Comparison of ENCODE assay signal across 20 mouse cellular contexts in genomic region chr1:82636321-82636720, GRCm38 (mm10). TPM values are rescaled to one million over a fixed set of nuclear protein-coding genes. Genes with fewer than 3 reads are reported as not detected.
A peak's percentile ranks its signal among the peaks of the same experiment; 100 is the strongest.
DNase-seq lines count a peak whose midpoint lies in the region; ATAC-seq and TF ChIP-seq lines count a peak whose summit lies in the region.
"Had no signal": no experiment of that assay in that cellular context is flagged by ENCODE, and none has a peak within 500 bp of the region (broad histone marks: within the 10 kb centered on the region; RNA-seq: fewer than 3 reads in every experiment).

No protein-coding gene starts in this region.

- no peak overlapping the region for H3K27ac ChIP-seq in liver, adult 2 months (replicated peaks; ENCODE audit: insufficient read depth, low read depth, low read length)
- H3K27ac ChIP-seq in liver, embryonic 12.5 days = no peak overlapping the region
- no peak overlapping the region for H3K27ac ChIP-seq in midbrain, embryonic 15.5 days
- H3K27ac ChIP-seq: forebrain, embryonic 10.5 days; heart, adult 2 months; hindbrain, postnatal 0 days; kidney, postnatal 0 days; limb, embryonic 12.5 days; neural tube, embryonic 13.5 days; stomach, postnatal 0 days had no signal

- H3K79me2 ChIP-seq in liver, adult 2 months (ENCODE audit: control insufficient read depth, insufficient read depth, low read length) = no peaks in the 10 kb centered on the region

- H3K36me3 ChIP-seq in liver, adult 2 months (ENCODE audit: control insufficient read depth, insufficient read depth, low read length) = no peaks in the 10 kb centered on the region
- H3K36me3 ChIP-seq in liver, embryonic 12.5 days = no peaks in the 10 kb centered on the region
- H3K36me3 ChIP-seq in midbrain, embryonic 15.5 days (replicated peaks) = no peaks in the 10 kb centered on the region
- H3K36me3 ChIP-seq: forebrain, embryonic 10.5 days; limb, embryonic 12.5 days; liver, embryonic 15.5 days; neural tube, embryonic 13.5 days had no signal

- no peaks in the 10 kb centered on the region for H3K27me3 ChIP-seq in liver, adult 2 months (ENCODE audit: control insufficient read depth, insufficient read depth, low read length)
- H3K27me3 ChIP-seq in liver, embryonic 12.5 days (replicated peaks) = no peaks in the 10 kb centered on the region
- H3K27me3 ChIP-seq in midbrain, embryonic 15.5 days (replicated peaks) = no peaks in the 10 kb centered on the region
- H3K27me3 ChIP-seq: limb, embryonic 12.5 days; liver, embryonic 15.5 days; neural tube, embryonic 13.5 days had no signal

- no peak for ATAC-seq in liver, embryonic 12.5 days
- ATAC-seq in midbrain, embryonic 15.5 days (replicated peaks) = no peak
- ATAC-seq: hindbrain, postnatal 0 days had no signal

- H3K9ac ChIP-seq in liver, adult 2 months (ENCODE audit: low read depth, low read length) = no peak overlapping the region
- no peak overlapping the region for H3K9ac ChIP-seq in liver, embryonic 12.5 days
- no peak overlapping the region for H3K9ac ChIP-seq in midbrain, embryonic 15.5 days
- H3K9ac ChIP-seq: limb, embryonic 12.5 days; liver, embryonic 15.5 days; neural tube, embryonic 13.5 days had no signal

- no peak overlapping the region for H3K4me3 ChIP-seq in liver, adult 2 months (ENCODE audit: insufficient read depth, low read depth, low read length)
- no peak overlapping the region for H3K4me3 ChIP-seq in liver, embryonic 12.5 days
- H3K4me3 ChIP-seq in midbrain, embryonic 15.5 days = no peak overlapping the region
- H3K4me3 ChIP-seq: forebrain, embryonic 10.5 days; heart, adult 2 months; limb, embryonic 12.5 days; liver, embryonic 15.5 days; neural tube, embryonic 13.5 days had no signal

- no peaks in the 10 kb centered on the region for H3K9me3 ChIP-seq in liver, embryonic 12.5 days (replicated peaks)
- no peaks in the 10 kb centered on the region for H3K9me3 ChIP-seq in midbrain, embryonic 15.5 days
- H3K9me3 ChIP-seq: forebrain, embryonic 10.5 days; limb, embryonic 12.5 days; liver, embryonic 15.5 days; neural tube, embryonic 13.5 days had no signal

- H3K4me2 ChIP-seq in liver, embryonic 12.5 days = no peak overlapping the region
- no peak overlapping the region for H3K4me2 ChIP-seq in midbrain, embryonic 15.5 days
- H3K4me2 ChIP-seq: limb, embryonic 12.5 days; neural tube, embryonic 13.5 days had no signal

- 66% methylated on average over 4 of the region's 4 CpGs for WGBS in liver, adult 2 months
- 70% methylated on average over 4 of the region's 4 CpGs for WGBS in liver, embryonic 12.5 days (ENCODE audit: insufficient replicate concordance)
- WGBS in midbrain, embryonic 15.5 days = 86% methylated on average over 4 of the region's 4 CpGs

- intact Hi-C loops in heart, postnatal 25 days (cut with DNase I) = no loop called here

- TF ChIP-seq CTCF in liver, adult 2 months (IDR thresholded peaks at IDR 0.05; ENCODE audit: low read depth, low read length) = no peak

- no peak for TF ChIP-seq POLR2A in liver, adult 2 months (IDR thresholded peaks at IDR 0.05; ENCODE audit: extremely low read depth, insufficient read depth, low read length)

- H3K4me1 ChIP-seq in liver, adult 2 months (ENCODE audit: control insufficient read depth, insufficient read depth, low read length) = peaks cover 2% of the 10 kb centered on the region; the same call in 1 of the 2 replicates
- H3K4me1 ChIP-seq in liver, embryonic 12.5 days = peaks cover 20% of the 10 kb centered on the region
- H3K4me1 ChIP-seq in midbrain, embryonic 15.5 days = peaks cover 1% of the 10 kb centered on the region; the same call in 1 of the 2 replicates
- H3K4me1 ChIP-seq: forebrain, embryonic 10.5 days; limb, embryonic 12.5 days had no signal

- DNase-seq in heart, adult 18-20 months = peak; percentile 33 to 74
- DNase-seq in heart, postnatal 25 days (ENCODE audit: low spot score) = no peak
- DNase-seq in liver, adult 2 months (ENCODE audit: extremely low read depth, low read depth, low spot score) = peak; percentile 16
- peak; percentile 34 for DNase-seq in adrenal gland, adult 8-10 months
- peak; percentile 17 for DNase-seq in heart, postnatal 4 days
- no peak for DNase-seq in right cerebral cortex, adult 18-20 months
- DNase-seq: cerebellum, adult 9-10 months; lung, postnatal 14 days; thymus, postnatal 25 days had no signal

RNA-seq across cellular contexts. Expression of gene Col4a3, which starts 49.6 kb away (rescaled TPM):
- 1 to 10 TPM; 1.1 to 1.5 TPM for total RNA-seq in heart, adult 18-20 months (2021)
- 1 to 10 TPM; 3.3 to 3.7 TPM for total RNA-seq in heart, postnatal 25 days (2021)
- total RNA-seq in liver, adult 2 months (2014; rRNA removed) = 0.27 and 1.2 TPM in 2 replicates
- polyA plus RNA-seq in liver, adult 2 months (2012; rRNA removed) = 0.27 and 0.28 TPM in 2 replicates
- 0.15 and 0.18 TPM in 2 replicates for polyA plus RNA-seq in liver, embryonic 12.5 days (2016; fragmentation: Nextera tagmentation; extraction: Ambion mirVana)
- 1 to 10 TPM; 2.0 to 3.9 (median 2.8) TPM for total RNA-seq in adrenal gland, adult 8-10 months (2022)
- total RNA-seq in heart, postnatal 4 days (2021) = 1 to 10 TPM; 1.6 to 2.6 TPM
- 0.19 and 0.25 TPM in 2 replicates for polyA plus RNA-seq in midbrain, embryonic 15.5 days (2015; fragmentation: Nextera tagmentation; extraction: Ambion mirVana)
- total RNA-seq: hematopoietic stem cell, adult 5-6 weeks had no signal

RNA-seq across cellular contexts. Expression of gene Col4a4, which starts 49.7 kb away (rescaled TPM):
- 1 to 10 TPM; 4.2 to 4.7 TPM for total RNA-seq in heart, adult 18-20 months (2021)
- total RNA-seq in heart, postnatal 25 days (2021) = 10 to 100 TPM in 1 of 2 experiments, 1 to 10 TPM in 1; 9.6 to 10.5 TPM
- total RNA-seq in liver, adult 2 months (2014; rRNA removed) = 0.13 and 0.18 TPM in 2 replicates
- 0.06 and 0.14 TPM in 2 replicates for polyA plus RNA-seq in liver, adult 2 months (2012; rRNA removed)
- polyA plus RNA-seq in liver, embryonic 12.5 days (2016; fragmentation: Nextera tagmentation; extraction: Ambion mirVana) = 0.02 and 0.05 TPM in 2 replicates
- total RNA-seq in adrenal gland, adult 8-10 months (2022) = 1 to 10 TPM; 7.0 to 9.1 (median 7.3) TPM
- total RNA-seq in heart, postnatal 4 days (2021) = 1 to 10 TPM; 4.1 to 5.0 TPM
- 0.09 and 0.13 TPM in 2 replicates for polyA plus RNA-seq in midbrain, embryonic 15.5 days (2015; fragmentation: Nextera tagmentation; extraction: Ambion mirVana)
- total RNA-seq: hematopoietic stem cell, adult 5-6 weeks had no signal

Comparison
In these comparisons a context has a peak if more than half of its experiments do, and no peak if none do; other contexts are left out.
1. DNase-seq: peak in heart, adult 18-20 months (2 of 2), liver, adult 2 months (single experiment), adrenal gland, adult 8-10 months (single experiment) and heart, postnatal 4 days (single experiment); none in heart, postnatal 25 days (single experiment) and right cerebral cortex, adult 18-20 months (single experiment).